Mouse (Mus musculus) liver, postnatal 0 days (tissue): ENCODE measurements at regions not wholly inside any gene's neighbourhood (a gene's known extent, or its start where the extent isn't known, plus 50 kb on each side); places are given as distances from the start of the nearest gene placed in this dataset.

ENCODE experiments used
- CTCF ChIP-seq: sonication (generic); IDR thresholded peaks from 2 replicates; pipeline ENCODE4 v1.5.1; 2016; ENCODE audit warnings: antibody characterized with exemption, low read depth
- EP300 ChIP-seq: IDR thresholded peaks from 2 replicates; pipeline ENCODE4 v1.6.1; 2016; ENCODE audit warnings: antibody characterized with exemption, low read depth, mild to moderate bottlenecking

DNA sequence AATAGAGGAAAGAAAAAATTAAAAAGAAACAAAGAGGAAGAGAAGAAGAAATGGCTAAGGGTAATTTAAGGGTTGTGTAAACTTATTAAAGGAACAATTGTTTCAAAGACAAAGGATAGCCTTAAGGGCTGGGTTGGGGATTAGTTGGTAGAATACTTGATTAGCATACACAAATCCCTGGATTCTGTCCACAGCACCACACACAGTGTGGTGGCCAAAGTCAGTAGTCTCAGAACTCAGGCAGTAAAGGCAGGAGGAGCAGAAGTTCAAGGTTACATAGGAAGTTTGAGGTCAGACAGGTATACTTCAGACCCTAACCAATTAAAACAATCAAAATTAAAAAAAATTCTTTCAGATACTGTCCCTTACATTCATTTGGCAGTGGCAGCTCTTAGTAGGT lies 596.6 kb upstream of the Tbl1xr1 start:
- TF ChIP-seq EP300 (no peak), CTCF (no peak)
